Mouse (Mus musculus) neural tube, embryonic 15.5 days (tissue): ENCODE results near the gene Lrrc7. TPM values are rescaled to one million over a fixed set of nuclear protein-coding genes. Genes with fewer than 3 reads are reported as not detected.
"Not testable (repeated sequence)": the region's sequence is repeated elsewhere in the genome, so short reads cannot be mapped to it uniquely, and the experiment has no call there.

Experiments
- ATAC-seq: fragments of 200-750 bp; cut with Nextera tagmentation; 2 replicates; pipeline ENCODE4 v1.8.0; 2017; ENCODE audit warnings: mild to moderate bottlenecking, moderate TSS enrichment, moderate library complexity; ENCODE audit not compliant: low FRiP score
- H3K27ac ChIP-seq: fragments of 300-500 bp; sonication (generic); replicated peaks from 2 replicates; pipeline ENCODE4 v1.5.1; 2015; ENCODE audit warnings: mild to moderate bottlenecking, inconsistent platforms
- H3K27me3 ChIP-seq: fragments of 300-500 bp; sonication (generic); replicated peaks from 2 replicates; pipeline ENCODE4 v1.6.1; 2015; ENCODE audit warnings: inconsistent platforms
- H3K36me3 ChIP-seq: fragments of 300-500 bp; sonication (generic); 2 replicates; pipeline ENCODE4 v1.6.1; 2015; ENCODE audit warnings: inconsistent platforms
- H3K4me1 ChIP-seq: fragments of 300-500 bp; sonication (generic); 2 replicates; pipeline ENCODE4 v1.6.1; 2015; ENCODE audit warnings: inconsistent platforms
- H3K4me2 ChIP-seq: fragments of 300-500 bp; sonication (generic); 2 replicates; pipeline ENCODE4 v1.6.1; 2015; ENCODE audit warnings: inconsistent platforms, mild to moderate bottlenecking, moderate library complexity
- H3K4me3 ChIP-seq: fragments of 300-500 bp; sonication (generic); replicated peaks from 2 replicates; pipeline ENCODE4 v1.5.1; 2015; ENCODE audit warnings: mild to moderate bottlenecking, inconsistent platforms
- H3K9ac ChIP-seq: fragments of 300-500 bp; sonication (generic); replicated peaks from 2 replicates; pipeline ENCODE4 v1.6.1; 2015; ENCODE audit warnings: mild to moderate bottlenecking, inconsistent platforms
- H3K9me3 ChIP-seq: fragments of 300-500 bp; sonication (generic); replicated peaks from 2 replicates; pipeline ENCODE4 v1.6.1; 2016; ENCODE audit warnings: inconsistent platforms
- WGBS: fragments of 180-500 bp; shearing (Covaris S2); methylation state at CpG from one replicate; pipeline ENCODE4 v1.1.7; 2015; ENCODE audit warnings: mixed read lengths; 5-methylcytosine and 5-hydroxymethylcytosine counted together
- polyA plus RNA-seq: library from polyadenylated mRNA; unstranded; fragments of >200 nt; fragmentation: Nextera tagmentation; extraction: Ambion mirVana; gene quantifications from 2 replicates; pipeline ENCODE4 v1.2.1, GENCODE M21; 2015

Gene Lrrc7
- polyA plus RNA-seq, 1 experiment from 2014 or later = 14.3 TPM

DNA sequence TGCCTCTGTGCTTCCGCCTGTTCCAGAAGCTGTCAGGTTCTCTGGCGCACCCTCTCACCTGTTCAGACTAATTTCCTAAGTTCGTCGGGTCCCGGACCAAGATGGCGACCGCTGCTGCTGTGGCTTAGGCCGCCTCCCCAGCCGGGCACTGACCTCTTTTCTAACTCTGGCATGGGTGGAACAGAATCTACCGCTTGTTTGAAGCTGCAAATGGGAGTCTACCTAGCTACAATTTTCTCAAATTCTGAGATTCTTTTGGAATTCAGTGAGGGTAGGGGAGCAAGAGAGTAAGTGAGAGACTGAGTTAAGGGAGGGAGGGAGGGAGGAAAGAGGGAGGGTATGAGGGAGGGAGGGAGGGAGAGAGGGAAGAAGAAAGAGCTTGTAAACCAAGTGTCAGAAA lies 460.0 kb downstream of the Lrrc7 start:
- 94% methylated on average over 10 of the region's 10 CpGs for WGBS

DNA sequence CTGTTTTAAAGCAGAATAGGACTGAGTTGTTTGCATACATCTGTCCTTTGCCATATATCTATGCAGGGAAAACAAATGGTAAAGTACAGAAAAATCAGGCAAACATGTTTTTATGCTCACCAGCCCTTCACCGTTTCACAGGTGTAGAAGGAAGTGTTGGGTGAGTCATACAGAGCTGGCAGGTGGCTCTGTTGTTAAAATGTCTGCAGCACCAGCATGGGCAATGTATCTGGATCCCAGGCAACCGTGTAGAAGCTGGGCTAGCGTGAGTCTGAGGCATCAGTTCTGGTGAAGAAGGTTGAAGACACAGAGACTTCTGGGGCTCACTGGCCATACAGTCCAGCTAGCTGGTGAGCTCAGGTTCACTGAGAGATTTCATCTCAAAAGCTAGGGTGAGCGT lies 468.1 kb downstream of the Lrrc7 start:
- H3K4me3 ChIP-seq = no peak overlapping the region
- WGBS = 83% methylated on average over 4 of the region's 4 CpGs
- no peaks in the 10 kb centered on the region for H3K36me3 ChIP-seq
- no peak overlapping the region for H3K9ac ChIP-seq
- no peaks in the 10 kb centered on the region for H3K27me3 ChIP-seq
- H3K9me3 ChIP-seq = no peaks in the 10 kb centered on the region
- H3K4me1 ChIP-seq = no peaks in the 10 kb centered on the region
- ATAC-seq = no peak
- no peak overlapping the region for H3K27ac ChIP-seq
- no peak overlapping the region for H3K4me2 ChIP-seq

More for the DNA sequence above, 460.0 kb downstream of the Lrrc7 start:
- ATAC-seq, H3K4me1 ChIP-seq, H3K36me3 ChIP-seq, H3K4me3 ChIP-seq, H3K9ac ChIP-seq, H3K27ac ChIP-seq, H3K4me2 ChIP-seq, H3K27me3 ChIP-seq, H3K9me3 ChIP-seq: not testable (repeated sequence)

DNA sequence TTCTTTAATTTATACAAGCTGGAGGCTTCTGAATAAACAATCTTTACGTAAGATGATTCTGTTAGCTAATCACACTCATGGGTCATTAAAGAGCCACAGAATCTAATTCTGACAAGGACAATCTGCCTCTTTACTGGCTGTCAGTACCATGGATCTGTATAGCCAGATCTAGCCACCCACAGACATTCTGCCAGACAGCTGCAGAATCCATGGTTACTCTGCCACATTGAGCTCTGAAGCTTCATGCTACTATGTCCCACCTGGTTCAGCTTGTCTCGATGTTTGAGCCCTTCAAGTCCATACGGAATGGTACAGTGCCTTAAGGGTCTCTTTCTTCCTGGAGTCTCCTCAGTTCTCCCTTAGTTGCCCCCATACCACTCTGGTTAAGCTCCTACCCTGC lies 470.4 kb downstream of the Lrrc7 start:
- Histone ChIP-seq H3K36me3 (no peaks in the 10 kb centered on the region), H3K27me3 (no peaks in the 10 kb centered on the region), H3K9ac (no peak overlapping the region), H3K27ac (no peak overlapping the region), H3K4me1 (no peaks in the 10 kb centered on the region), H3K9me3 (no peaks in the 10 kb centered on the region), H3K4me3 (no peak overlapping the region), H3K4me2 (no peak overlapping the region)
- ATAC-seq = no peak
- 79% methylated on average over 3 of the region's 3 CpGs for WGBS

DNA sequence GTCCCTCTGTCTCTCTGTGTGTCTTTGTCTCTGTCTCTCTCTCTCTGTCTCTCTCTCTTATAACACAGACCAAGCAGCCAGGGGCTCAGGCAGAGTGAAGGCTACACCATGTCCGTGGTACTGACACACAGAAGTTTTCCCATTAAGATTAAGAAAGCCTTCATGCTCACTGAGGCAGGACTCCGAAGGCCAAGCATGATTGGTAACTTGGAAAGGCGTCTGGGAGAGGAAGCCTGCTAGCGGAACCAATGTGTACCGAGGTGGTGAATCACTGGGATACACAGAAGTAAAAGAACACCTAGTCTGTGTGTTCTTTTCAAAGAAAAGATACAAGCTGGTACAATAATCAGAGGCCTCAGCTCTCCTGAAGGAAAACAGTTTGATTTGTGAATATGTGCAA lies 484.2 kb downstream of the Lrrc7 start:
- Histone ChIP-seq H3K9ac (no peak overlapping the region), H3K9me3 (no peaks in the 10 kb centered on the region), H3K27me3 (no peaks in the 10 kb centered on the region), H3K36me3 (no peaks in the 10 kb centered on the region; the same call in 1 of the 2 replicates), H3K4me3 (no peak overlapping the region), H3K4me1 (no peaks in the 10 kb centered on the region), H3K4me2 (no peak overlapping the region), H3K27ac (no peak overlapping the region)
- 77% methylated on average over 5 of the region's 5 CpGs for WGBS
- no peak for ATAC-seq

DNA sequence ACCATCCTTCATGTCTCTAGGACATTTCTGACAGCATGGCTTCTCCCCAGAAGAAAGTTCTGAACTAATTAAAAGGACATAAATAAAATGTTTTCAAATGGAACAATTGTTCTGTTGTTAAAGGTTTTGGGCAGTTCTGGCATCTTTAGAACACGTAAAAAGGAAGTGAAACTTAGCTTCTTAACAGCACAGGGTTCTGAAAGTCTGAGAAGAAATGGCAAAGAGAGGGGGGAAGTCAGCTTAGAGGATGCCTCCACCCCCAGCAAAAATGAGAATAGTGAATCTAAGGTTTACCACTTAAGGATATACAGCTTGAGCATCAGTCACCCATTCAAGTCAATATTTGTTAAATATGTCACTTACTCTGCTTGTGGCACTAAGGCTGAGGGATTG lies 484.6 kb downstream of the Lrrc7 start:
- Histone ChIP-seq H3K27ac (no peak overlapping the region), H3K27me3 (no peaks in the 10 kb centered on the region), H3K4me2 (no peak overlapping the region), H3K4me3 (no peak overlapping the region), H3K9me3 (no peaks in the 10 kb centered on the region), H3K36me3 (no peaks in the 10 kb centered on the region; the same call in 1 of the 2 replicates), H3K9ac (no peak overlapping the region), H3K4me1 (no peaks in the 10 kb centered on the region)
- ATAC-seq = no peak
- WGBS = 39% methylated on average over 1 of the region's 1 CpGs

DNA sequence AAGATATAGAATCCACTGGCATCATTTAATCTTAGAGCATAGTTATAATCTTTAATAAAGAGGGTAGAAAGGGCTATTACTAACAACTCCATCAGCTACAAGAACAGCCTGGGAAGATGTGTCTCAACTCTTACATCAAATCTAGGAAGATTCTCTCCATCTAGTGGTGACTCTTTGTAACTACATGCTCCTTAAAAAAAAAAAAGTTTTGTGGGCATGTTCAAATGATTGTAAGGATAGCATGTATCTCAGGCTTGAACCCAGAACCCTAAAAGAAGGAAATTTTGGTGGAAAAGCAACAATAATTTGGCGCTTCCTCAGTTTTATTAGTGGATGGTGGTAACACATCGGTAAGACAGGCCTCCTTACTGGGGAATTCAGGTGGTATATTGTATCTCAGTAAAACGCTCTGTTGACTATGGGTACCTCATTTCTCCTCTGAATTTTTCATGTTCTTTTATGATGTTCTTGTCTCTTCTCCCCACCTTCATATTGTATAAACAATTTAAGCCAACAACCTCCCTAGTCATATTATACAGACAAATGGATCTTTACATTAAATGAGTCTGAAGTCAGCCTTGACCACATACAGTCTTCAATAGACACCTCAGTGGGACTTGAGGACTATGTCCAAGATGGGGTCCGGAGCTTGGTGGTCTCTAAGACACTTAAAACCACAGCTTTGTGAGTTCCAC lies 485.2 kb downstream of the Lrrc7 start:
- WGBS = 44% methylated on average over 4 of the region's 4 CpGs

DNA sequence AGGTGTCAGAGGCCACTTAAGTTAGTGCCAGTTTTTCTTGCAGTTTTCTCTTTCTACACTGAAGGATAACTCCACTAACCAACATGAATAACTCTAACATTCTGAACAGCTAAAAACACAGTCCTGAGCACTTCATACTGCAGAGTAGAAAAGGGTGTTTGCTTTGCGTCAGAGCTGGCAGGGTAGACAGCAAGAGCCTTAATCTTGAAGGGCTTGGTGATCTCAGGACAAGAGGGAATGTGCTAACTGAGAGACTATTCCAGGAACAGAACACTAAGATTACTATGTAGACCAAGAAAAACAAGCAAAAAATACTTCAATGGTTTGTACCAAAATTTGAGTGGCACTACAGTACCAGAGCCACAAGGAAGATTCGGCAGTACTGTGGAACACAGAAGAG lies 487.0 kb downstream of the Lrrc7 start:
- 93% methylated on average over 2 of the region's 2 CpGs for WGBS
- H3K9ac ChIP-seq = no peak overlapping the region

More for the DNA sequence above, 485.2 kb downstream of the Lrrc7 start:
- Histone ChIP-seq H3K36me3 (no peaks in the 10 kb centered on the region; the same call in 1 of the 2 replicates), H3K4me2 (no peak overlapping the region), H3K4me3 (no peak overlapping the region), H3K9me3 (no peaks in the 10 kb centered on the region), H3K9ac (no peak overlapping the region), H3K27me3 (no peaks in the 10 kb centered on the region), H3K27ac (no peak overlapping the region), H3K4me1 (no peaks in the 10 kb centered on the region)
- no peak for ATAC-seq

DNA sequence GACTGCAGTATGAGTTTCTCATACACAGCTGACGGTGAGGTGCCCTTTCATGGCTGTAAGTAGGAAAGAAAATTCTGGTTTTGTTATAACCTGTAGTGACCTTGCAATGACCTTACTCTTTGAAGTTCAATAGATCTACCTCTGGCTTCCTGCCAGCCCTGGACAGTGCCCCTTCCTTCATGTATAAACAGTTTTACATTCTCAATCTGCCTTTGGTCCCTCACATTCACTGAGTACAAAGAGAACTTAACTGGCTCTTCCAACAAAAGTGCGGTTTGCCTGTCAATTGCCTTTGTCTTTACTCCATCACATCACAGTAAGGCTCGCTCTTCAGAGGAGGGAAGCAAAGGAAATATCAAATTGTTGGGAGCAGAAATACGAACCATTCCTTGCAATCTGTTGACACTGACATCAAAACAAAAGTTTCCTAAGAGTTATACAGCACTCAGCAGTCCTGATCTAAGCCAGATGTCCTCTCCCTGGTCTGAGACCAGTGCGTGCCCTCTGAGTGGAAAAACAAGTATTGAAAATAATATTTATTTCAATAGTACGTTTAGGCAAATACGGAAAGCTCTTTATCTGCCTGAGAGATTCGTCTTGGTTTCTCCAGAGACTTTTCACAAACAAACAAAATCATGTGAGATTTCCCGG lies 493.3 kb downstream of the Lrrc7 start:
- 65% methylated on average over 9 of the region's 9 CpGs for WGBS

More for the DNA sequence above, 487.0 kb downstream of the Lrrc7 start:
- no peaks in the 10 kb centered on the region; the same call in 1 of the 2 replicates for H3K36me3 ChIP-seq
- H3K4me3 ChIP-seq = no peak overlapping the region
- ATAC-seq = no peak
- H3K27me3 ChIP-seq = no peaks in the 10 kb centered on the region
- H3K4me1 ChIP-seq = no peaks in the 10 kb centered on the region
- no peak overlapping the region for H3K27ac ChIP-seq
- no peak overlapping the region for H3K4me2 ChIP-seq
- H3K9me3 ChIP-seq = no peaks in the 10 kb centered on the region

DNA sequence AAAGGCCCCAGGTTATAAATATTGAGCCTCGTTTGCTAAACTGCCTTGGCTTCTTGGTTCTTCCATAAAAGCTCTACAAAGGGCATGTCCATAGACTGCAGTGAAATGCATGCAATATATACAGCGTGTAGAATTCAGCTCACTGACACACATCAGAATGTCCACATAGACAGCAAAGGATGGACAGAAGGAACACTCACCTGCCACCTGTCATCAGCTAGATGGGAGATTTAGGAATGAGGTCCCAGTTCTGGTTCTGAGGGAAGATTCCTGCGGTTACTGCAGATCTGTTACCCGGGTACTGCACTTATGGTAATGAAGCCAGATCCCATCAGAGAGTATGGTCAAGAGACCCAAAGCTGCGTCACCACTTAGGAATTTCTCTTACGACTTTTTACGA lies 494.1 kb downstream of the Lrrc7 start:
- Histone ChIP-seq H3K9ac (no peak overlapping the region), H3K36me3 (peaks cover 7% of the 10 kb centered on the region), H3K4me3 (no peak overlapping the region), H3K9me3 (no peaks in the 10 kb centered on the region), H3K4me2 (no peak overlapping the region), H3K27me3 (no peaks in the 10 kb centered on the region), H3K27ac (no peak overlapping the region), H3K4me1 (no peaks in the 10 kb centered on the region)
- 83% methylated on average over 7 of the region's 7 CpGs for WGBS
- no peak for ATAC-seq

More for the DNA sequence above, 493.3 kb downstream of the Lrrc7 start:
- no peak overlapping the region for H3K4me3 ChIP-seq
- H3K4me1 ChIP-seq = no peaks in the 10 kb centered on the region
- H3K27me3 ChIP-seq = no peaks in the 10 kb centered on the region
- H3K27ac ChIP-seq = no peak overlapping the region
- peaks cover 7% of the 10 kb centered on the region for H3K36me3 ChIP-seq
- no peak overlapping the region for H3K4me2 ChIP-seq
- no peak for ATAC-seq
- H3K9ac ChIP-seq = no peak overlapping the region
- H3K9me3 ChIP-seq = no peaks in the 10 kb centered on the region

DNA sequence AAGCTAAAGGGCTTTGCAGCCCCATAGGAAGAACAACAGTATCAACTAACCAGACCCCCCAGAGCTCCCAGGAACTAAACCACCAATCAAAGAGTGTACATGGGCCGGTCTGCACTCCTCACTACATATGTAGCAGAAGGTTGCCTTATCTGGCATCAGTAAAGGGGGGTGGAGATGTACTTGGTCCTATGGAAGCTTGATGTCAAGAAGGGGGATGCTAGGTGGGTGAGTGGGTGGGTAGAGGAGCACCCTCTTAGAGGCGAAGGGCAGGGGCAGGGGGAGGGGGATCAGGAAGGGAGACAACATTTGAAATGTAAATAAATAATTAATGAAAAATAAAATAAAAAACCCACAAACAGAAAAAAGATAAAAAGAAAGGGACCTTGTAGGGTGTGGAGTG lies 496.8 kb downstream of the Lrrc7 start:
- 99% methylated on average over 2 of the region's 2 CpGs for WGBS
- H3K36me3 ChIP-seq = peaks cover 7% of the 10 kb centered on the region
- no peak for ATAC-seq
- H3K4me3 ChIP-seq = no peak overlapping the region
- no peaks in the 10 kb centered on the region for H3K9me3 ChIP-seq
- no peak overlapping the region for H3K9ac ChIP-seq
- H3K27ac ChIP-seq = no peak overlapping the region
- no peaks in the 10 kb centered on the region for H3K27me3 ChIP-seq
- no peak overlapping the region for H3K4me2 ChIP-seq
- no peaks in the 10 kb centered on the region for H3K4me1 ChIP-seq

DNA sequence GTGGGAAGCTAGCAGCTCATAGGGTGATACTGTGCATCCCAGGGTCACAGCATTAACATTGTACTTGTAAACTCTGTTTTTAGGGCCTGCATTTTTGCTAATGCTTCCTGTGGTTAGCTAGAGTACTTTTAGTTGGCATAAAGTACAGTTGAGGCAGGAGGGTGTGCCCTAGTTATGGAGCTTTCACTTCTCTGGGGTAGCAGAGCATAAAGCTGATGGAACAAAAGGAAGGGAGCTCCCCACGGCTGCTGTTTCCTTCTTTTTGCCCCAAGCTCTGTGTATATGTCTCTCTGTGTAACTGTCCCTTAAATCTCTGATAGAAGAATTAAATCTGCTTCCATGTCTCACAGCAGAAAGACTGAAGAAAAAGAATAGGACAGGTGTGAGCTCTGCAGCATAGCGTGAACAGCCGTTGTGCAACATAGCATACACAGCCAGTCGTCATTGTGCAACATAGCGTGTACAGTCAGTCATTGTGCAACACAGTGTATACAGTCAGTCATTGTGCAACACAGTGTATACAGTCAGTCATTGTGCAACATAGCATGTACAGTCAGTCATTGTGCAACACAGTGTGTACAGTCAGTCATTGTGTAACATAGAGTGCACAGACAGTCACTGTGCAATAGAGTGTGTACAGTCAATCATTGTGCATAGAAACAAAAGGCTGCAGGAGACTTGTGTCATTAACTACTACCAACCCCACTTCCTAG lies 500.1 kb downstream of the Lrrc7 start:
- no peak overlapping the region for H3K4me3 ChIP-seq
- peaks cover 22% of the 10 kb centered on the region for H3K36me3 ChIP-seq
- H3K4me1 ChIP-seq = no peaks in the 10 kb centered on the region
- H3K9ac ChIP-seq = no peak overlapping the region
- H3K4me2 ChIP-seq = no peak overlapping the region
- no peaks in the 10 kb centered on the region for H3K9me3 ChIP-seq
- no peak for ATAC-seq
- H3K27me3 ChIP-seq = no peaks in the 10 kb centered on the region
- WGBS = 91% methylated on average over 5 of the region's 5 CpGs
- H3K27ac ChIP-seq = no peak overlapping the region
